Mouse (Mus musculus) brain, embryonic 14.5 days (tissue): ENCODE measurements around the gene Pih1d1. TPM values are rescaled to one million over a fixed set of nuclear protein-coding genes. Genes with fewer than 3 reads are reported as not detected.
"Not testable (repeated sequence)": the region's sequence is repeated elsewhere in the genome, so short reads cannot be mapped to it uniquely, and the experiment has no call there.

Experiments
- DNase-seq: peaks from one replicate; pipeline ENCODE4 v3.0.0-alpha.2; 2011; ENCODE audit warnings: low read depth
- CTCF ChIP-seq: fragments of 200-500 bp; IDR thresholded peaks from 2 replicates; pipeline ENCODE4 v1.5.1; 2012; ENCODE audit warnings: inconsistent platforms, mild to moderate bottlenecking, moderate library complexity, borderline replicate concordance; ENCODE audit not compliant: insufficient read depth, insufficient read length; ENCODE audit errors: extremely low read depth
- POLR2A ChIP-seq: fragments of 200-500 bp; IDR thresholded peaks from 2 replicates; pipeline ENCODE4 v1.6.1; 2012; ENCODE audit warnings: mild to moderate bottlenecking, inconsistent platforms, borderline replicate concordance; ENCODE audit not compliant: poor library complexity, insufficient read depth, insufficient read length, severe bottlenecking; ENCODE audit errors: extremely low read depth
- polyA plus RNA-seq: library from polyadenylated mRNA; depleted of rRNA; stranded (reverse); fragments of >200 nt; gene quantifications from 2 replicates; pipeline ENCODE4 v1.2.3, GENCODE M21; 2012

The Pih1d1 gene
- polyA plus RNA-seq, 1 experiment: 130 TPM

- DNase-seq: no peak
- TF ChIP-seq POLR2A (no peak), CTCF (no peak)
Observed at GRCm38 (mm10) chr7:45138403-45138802, 15.7 kb upstream of the Pih1d1 start.

- DNase-seq: peak; percentile 60
- no peak for TF ChIP-seq CTCF
- no peak for TF ChIP-seq POLR2A
Observed at GRCm38 (mm10) chr7:45139904-45140723, 14.0 kb upstream of the Pih1d1 start.

- no peak for DNase-seq
- TF ChIP-seq CTCF: no peak
- no peak for TF ChIP-seq POLR2A
Observed at GRCm38 (mm10) chr7:45141319-45141718, 12.8 kb upstream of the Pih1d1 start.

GRCm38 (mm10) chr7:45141914-45142313 is 12.2 kb upstream of the Pih1d1 start:
- TF ChIP-seq POLR2A: no peak
- TF ChIP-seq CTCF: no peak
- no peak for DNase-seq

GRCm38 (mm10) chr7:45144368-45145174 is 9.5 kb upstream of the Pih1d1 start:
- TF ChIP-seq CTCF: no peak
- TF ChIP-seq POLR2A: no peak
- no peak for DNase-seq

- DNase-seq: no peak
- TF ChIP-seq CTCF: no peak
- TF ChIP-seq POLR2A: no peak
Observed at GRCm38 (mm10) chr7:45145460-45145859, 8.6 kb upstream of the Pih1d1 start.

GRCm38 (mm10) chr7:45147267-45147666 is 6.8 kb upstream of the Pih1d1 start:
- DNase-seq: no peak
- TF ChIP-seq POLR2A: no peak
- no peak for TF ChIP-seq CTCF

- TF ChIP-seq POLR2A (no peak), CTCF (no peak)
Observed at GRCm38 (mm10) chr7:45147899-45148298, 6.2 kb upstream of the Pih1d1 start.

GRCm38 (mm10) chr7:45148534-45149098 is 5.5 kb upstream of the Pih1d1 start:
- TF ChIP-seq POLR2A: no peak
- no peak for TF ChIP-seq CTCF
- DNase-seq: no peak

More at GRCm38 (mm10) chr7:45147899-45148298, 6.2 kb upstream of the Pih1d1 start:
- DNase-seq: no peak

GRCm38 (mm10) chr7:45149545-45149944 is 4.6 kb upstream of the Pih1d1 start:
- TF ChIP-seq POLR2A (no peak), CTCF (no peak)
- DNase-seq: no peak

GRCm38 (mm10) chr7:45150321-45150720 is 3.8 kb upstream of the Pih1d1 start:
- DNase-seq: no peak
- no peak for TF ChIP-seq CTCF
- TF ChIP-seq POLR2A: no peak

- TF ChIP-seq CTCF (no peak), POLR2A (no peak)
- peak; percentile 57 for DNase-seq
Observed at GRCm38 (mm10) chr7:45151303-45151702, 2.8 kb upstream of the Pih1d1 start.

- DNase-seq: not testable (repeated sequence)
Observed at GRCm38 (mm10) chr7:45153052-45153451, 1.1 kb upstream of the Pih1d1 start.
